30 mouse cellular contexts compared by ENCODE assay signal in genomic region chr1:152266390-152266789, GRCm38 (mm10).
DNase-seq lines count a peak whose midpoint lies in the region; ATAC-seq lines count a peak whose summit lies in the region.
"Had no signal": no experiment of that assay in that cellular context is flagged by ENCODE, and none has a peak within 500 bp of the region (broad histone marks: within the 10 kb centered on the region; RNA-seq: fewer than 3 reads in every experiment).

No protein-coding gene starts in this region.

- ATAC-seq in limb, embryonic 15.5 days (ENCODE audit: insufficient number of reproducible peaks, low FRiP score, low TSS enrichment, low read depth) = 0 out of 2 replicates have a peak, but pooled peaks have one; percentile 14
- ATAC-seq in common myeloid progenitor, adult 5-6 weeks (replicated peaks; ENCODE audit: low read depth, poor library complexity, severe bottlenecking) = peak; percentile 50; the same call in 1 of the 2 replicates
- ATAC-seq in megakaryocyte, adult 5-6 weeks (ENCODE audit: poor library complexity, severe bottlenecking) = peak; percentile 35; the same call in 1 of the 2 replicates
- ATAC-seq: activated CD4-positive, CD25-positive, alpha-beta regulatory T cell, adult 4 months; CD4-positive, CD25-positive, alpha-beta regulatory T cell, adult 4 months; forebrain, embryonic 14.5 days; forebrain, embryonic 16.5 days; Patski had no signal

- no peaks in the 10 kb centered on the region for H3K9me3 ChIP-seq in limb, embryonic 15.5 days
- no peaks in the 10 kb centered on the region for H3K9me3 ChIP-seq in limb, embryonic 10.5 days (replicated peaks)
- H3K9me3 ChIP-seq: embryonic facial prominence, embryonic 13.5 days; embryonic facial prominence, embryonic 15.5 days; forebrain, embryonic 10.5 days; forebrain, embryonic 12.5 days had no signal

- H3K27ac ChIP-seq in limb, embryonic 15.5 days = no peak overlapping the region
- no peak overlapping the region for H3K27ac ChIP-seq in limb, embryonic 10.5 days
- H3K27ac ChIP-seq: embryonic facial prominence, embryonic 13.5 days; embryonic facial prominence, embryonic 15.5 days; forebrain, embryonic 10.5 days; forebrain, embryonic 12.5 days had no signal

- DNase-seq in limb, embryonic 10.5 days (ENCODE audit: low spot score) = no peak
- peak; percentile 34 for DNase-seq in A20 (ENCODE audit: low read depth, low spot score)
- DNase-seq in lung, postnatal 4 days = no peak
- DNase-seq in layer of hippocampus, postnatal 14 days (ENCODE audit: low spot score in 2 of 2) = no peak
- no peak for DNase-seq in testis, postnatal 10 days (ENCODE audit: low spot score)
- DNase-seq: adrenal gland, adult 8-10 months; adrenal gland, postnatal 14 days; adrenal gland, postnatal 36 days; B cell, adult 2 months; cerebellum, adult 11-12 months; cerebellum, adult 2 months; cerebellum, adult 9-10 months; cerebellum, postnatal 10 days; cerebellum, postnatal 25 days; embryo, embryonic 11 days had no signal

- H3K4me1 ChIP-seq in limb, embryonic 15.5 days = no peaks in the 10 kb centered on the region
- no peaks in the 10 kb centered on the region for H3K4me1 ChIP-seq in limb, embryonic 10.5 days
- H3K4me1 ChIP-seq: embryonic facial prominence, embryonic 13.5 days; embryonic facial prominence, embryonic 15.5 days; forebrain, embryonic 10.5 days had no signal

- no peak overlapping the region for H3K9ac ChIP-seq in limb, embryonic 15.5 days
- H3K9ac ChIP-seq: embryonic facial prominence, embryonic 13.5 days; embryonic facial prominence, embryonic 15.5 days; forebrain, embryonic 12.5 days had no signal

- H3K27me3 ChIP-seq in limb, embryonic 15.5 days = no peaks in the 10 kb centered on the region
- H3K27me3 ChIP-seq in limb, embryonic 10.5 days (ENCODE audit: low read depth, poor library complexity, severe bottlenecking) = no peaks in the 10 kb centered on the region
- H3K27me3 ChIP-seq: CH12.LX; embryonic facial prominence, embryonic 13.5 days; embryonic facial prominence, embryonic 15.5 days; forebrain, embryonic 12.5 days; Patski had no signal

- H3K4me3 ChIP-seq in limb, embryonic 15.5 days = no peak overlapping the region
- no peak overlapping the region for H3K4me3 ChIP-seq in limb, embryonic 10.5 days
- H3K4me3 ChIP-seq: embryonic facial prominence, embryonic 13.5 days; embryonic facial prominence, embryonic 15.5 days; erythroblast, embryonic 14.5 days; forebrain, embryonic 10.5 days; forebrain, embryonic 12.5 days had no signal

- no peak overlapping the region for H3K4me2 ChIP-seq in limb, embryonic 15.5 days
- H3K4me2 ChIP-seq: embryonic facial prominence, embryonic 13.5 days; embryonic facial prominence, embryonic 15.5 days; forebrain, embryonic 12.5 days had no signal

- no peaks in the 10 kb centered on the region for H3K36me3 ChIP-seq in limb, embryonic 15.5 days
- no peaks in the 10 kb centered on the region for H3K36me3 ChIP-seq in limb, embryonic 10.5 days
- H3K36me3 ChIP-seq: embryonic facial prominence, embryonic 13.5 days; embryonic facial prominence, embryonic 15.5 days; forebrain, embryonic 10.5 days; forebrain, embryonic 12.5 days; G1E had no signal
